Mouse (Mus musculus) layer of hippocampus, postnatal 10 days (tissue): Measurements from ENCODE around the gene Fgfr2. TPM values are rescaled to one million over a fixed set of nuclear protein-coding genes. Genes with fewer than 3 reads are reported as not detected.

Experiments
- DNase-seq, 2 experiments: peaks; one replicate each; pipeline ENCODE4 v3.0.0; 2021; ENCODE audit warnings: low spot score in 2 of 2
- total RNA-seq, 2 experiments: library from RNA; stranded (reverse); gene quantifications; 2 replicates each; pipeline ENCODE4 v1.2.3; 2021

The Fgfr2 gene
- total RNA-seq, 2 experiments from 2014 or later = 35.6 to 48.3 TPM

- no peak for DNase-seq
These were observed 2814.0 kb downstream of the Fgfr2 start for GRCm38 (mm10) chr7:130309180-130309579.

DNA sequence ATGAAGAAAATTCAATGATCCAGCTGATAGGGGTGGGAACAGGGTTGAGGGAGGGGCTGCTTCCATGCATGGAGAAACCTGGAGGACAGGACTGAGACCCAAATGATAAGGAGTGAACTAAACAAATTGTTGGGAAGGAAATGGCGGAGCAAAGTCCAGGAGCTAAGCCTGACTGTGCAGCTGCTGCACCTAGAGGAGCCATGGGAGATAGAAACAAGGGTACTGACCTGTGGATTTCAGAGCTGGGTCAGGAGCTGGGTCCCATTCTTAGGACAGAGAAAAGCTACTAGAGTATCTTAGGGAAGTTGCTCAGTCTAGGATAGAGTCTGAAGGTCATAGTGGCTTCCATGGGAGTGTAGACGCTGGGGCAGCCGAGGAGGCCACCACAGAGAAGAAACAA is 2816.1 kb downstream of the Fgfr2 start:
- DNase-seq = no peak

DNA sequence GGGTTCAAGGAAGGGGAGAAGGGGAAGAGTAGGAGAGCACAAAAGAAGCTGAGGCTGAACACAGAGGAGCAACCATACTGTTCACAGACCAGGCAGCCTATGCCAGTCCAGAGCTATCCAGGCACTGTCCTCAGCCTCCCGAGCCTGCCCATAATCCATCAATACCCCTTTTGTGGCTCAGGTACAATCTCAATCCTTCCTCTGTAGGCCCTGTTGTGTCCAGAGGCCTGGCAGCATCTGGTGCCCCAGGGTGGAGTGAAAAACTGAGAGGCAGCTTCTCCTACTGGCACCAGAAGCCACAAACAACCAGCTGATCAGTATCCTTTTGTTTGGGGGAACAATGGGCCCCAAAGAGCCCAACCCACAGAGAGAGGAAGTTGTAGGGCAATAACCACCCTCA is 2818.5 kb downstream of the Fgfr2 start:
- no peak for DNase-seq

- DNase-seq = no peak
These were observed 2819.7 kb downstream of the Fgfr2 start for GRCm38 (mm10) chr7:130303464-130303863.

GRCm38 (mm10) chr7:130300606-130301005 is 2822.5 kb downstream of the Fgfr2 start:
- DNase-seq = no peak

GRCm38 (mm10) chr7:130298926-130299594 is 2824.1 kb downstream of the Fgfr2 start:
- no peak for DNase-seq

DNA sequence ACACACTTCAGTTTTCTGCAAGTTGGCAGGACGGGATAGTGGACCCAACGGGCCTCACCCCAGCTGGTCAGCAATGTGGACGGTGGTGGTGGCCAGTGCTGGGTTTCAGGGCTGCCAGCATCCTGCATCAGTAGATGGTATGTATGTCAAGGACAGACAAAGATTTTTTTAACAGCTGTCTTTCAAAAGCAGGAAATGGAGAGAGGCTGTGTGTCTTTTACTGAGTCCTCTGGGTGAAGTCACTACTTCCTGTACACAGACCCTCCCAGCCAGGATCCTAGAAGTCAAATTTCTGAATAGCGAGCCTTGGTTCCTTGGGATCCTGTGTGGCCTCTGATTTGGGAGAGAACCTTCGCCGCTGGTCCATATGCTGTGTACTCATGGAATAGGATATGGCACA is 2832.0 kb downstream of the Fgfr2 start:
- no peak for DNase-seq

DNA sequence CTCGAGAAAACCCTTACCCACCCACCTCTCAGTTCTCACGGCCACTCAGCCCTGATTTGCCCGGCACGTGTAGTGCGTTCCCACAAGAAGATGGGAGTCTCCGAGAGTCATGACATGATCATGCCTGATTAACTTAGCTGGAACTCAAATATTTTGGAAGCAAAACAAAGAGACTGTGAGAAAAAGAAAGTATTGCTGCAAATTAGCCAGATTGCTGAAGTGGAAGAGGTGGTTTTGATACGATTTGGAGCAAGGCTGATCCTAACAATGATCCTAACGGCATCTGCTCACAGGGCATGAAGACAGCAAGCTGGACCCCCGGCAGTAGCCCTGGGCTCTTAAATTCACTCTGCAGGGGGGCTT is 2833.7 kb downstream of the Fgfr2 start:
- DNase-seq = no peak

DNA sequence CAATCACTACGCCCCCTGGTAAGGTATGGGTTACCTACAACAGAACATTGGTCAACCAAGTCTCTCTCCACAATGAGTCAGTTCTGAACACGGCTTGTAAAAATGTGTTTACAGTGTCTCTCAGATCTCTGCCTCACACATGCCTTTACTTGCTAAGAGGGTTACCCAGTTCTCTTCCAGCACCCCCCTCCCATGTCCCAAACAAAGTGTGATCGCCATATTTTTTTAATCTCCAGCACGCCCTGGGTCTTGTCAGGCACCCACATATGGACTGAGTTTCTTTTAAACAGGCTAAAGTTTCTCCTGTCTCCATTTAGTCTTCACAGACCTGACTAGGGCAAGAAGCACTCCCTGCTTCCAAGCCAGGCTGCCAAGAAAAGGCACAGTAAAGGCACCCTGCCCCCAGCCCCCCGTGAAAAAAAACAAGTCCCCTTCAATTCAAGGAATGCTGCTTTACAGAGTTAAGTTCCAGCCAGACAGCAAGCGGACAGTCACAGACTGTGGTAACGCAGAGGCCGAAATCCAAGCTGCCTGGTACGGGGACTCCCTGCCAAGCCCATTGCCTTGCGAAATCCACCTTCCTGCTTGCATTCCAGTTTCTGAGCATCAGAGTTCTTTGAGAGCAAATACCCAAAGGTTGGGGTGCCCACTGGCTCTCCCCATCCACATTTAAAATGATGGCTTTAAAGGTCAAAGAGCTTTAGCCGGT is 2834.3 kb downstream of the Fgfr2 start:
- peak in 1 of 2 experiments; percentile 20 for DNase-seq

DNA sequence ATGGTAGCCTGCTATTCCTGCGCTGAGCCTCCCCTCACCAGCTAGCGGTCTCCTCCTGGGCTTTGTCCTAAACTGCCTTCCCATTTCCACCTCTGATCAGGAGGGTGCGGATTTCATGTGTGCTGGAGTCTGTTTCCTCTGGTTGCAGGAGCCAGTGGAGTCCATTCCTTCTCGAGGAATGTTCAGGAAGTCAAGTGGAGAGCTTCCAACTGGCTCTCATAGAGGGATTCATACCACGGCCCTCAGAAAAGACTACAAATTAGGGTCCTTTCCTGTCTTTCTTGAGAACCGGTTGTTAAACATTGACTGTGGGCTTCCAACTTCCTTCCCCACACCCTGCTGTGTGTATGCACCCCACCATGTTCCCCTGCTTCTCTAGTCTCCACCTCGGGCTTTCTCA is 2834.9 kb downstream of the Fgfr2 start:
- DNase-seq = no peak

GRCm38 (mm10) chr7:130278738-130279705 is 2844.1 kb downstream of the Fgfr2 start:
- DNase-seq = no peak

DNA sequence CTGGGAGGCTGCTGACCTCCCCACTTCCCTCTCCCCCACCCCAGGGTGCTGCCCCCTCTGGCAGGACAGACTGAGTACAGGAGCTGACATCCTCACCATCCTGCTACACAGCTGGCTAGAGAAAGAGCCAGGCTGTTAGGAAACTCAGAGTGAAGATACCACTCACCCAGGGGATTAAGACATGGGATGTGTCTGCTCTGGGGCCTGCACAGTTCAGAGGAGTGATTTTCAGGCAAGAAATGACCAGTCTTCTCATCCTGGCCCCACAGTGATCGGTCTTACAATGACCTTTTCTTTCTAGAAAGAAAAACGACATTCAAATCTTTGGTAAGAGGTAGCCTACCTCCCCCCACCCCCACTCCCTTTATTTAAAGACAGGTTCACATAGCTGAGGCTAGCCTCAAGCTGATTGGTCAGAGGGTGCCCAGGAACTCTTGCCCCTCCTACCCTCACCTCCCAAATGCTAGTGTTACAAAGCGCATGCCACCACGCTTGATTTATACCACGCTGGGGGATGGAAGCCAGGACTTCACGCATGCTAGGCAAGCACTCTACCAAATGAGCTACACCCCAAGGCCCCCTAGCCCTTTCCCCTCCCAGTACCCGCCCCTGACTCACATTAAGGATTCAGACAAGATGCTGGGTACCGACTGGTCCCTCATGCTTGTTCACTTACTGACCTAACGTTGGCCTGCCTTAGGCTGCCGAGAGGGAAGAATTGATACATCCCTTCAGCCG is 2845.0 kb downstream of the Fgfr2 start:
- DNase-seq = no peak

GRCm38 (mm10) chr7:130273265-130273664 is 2849.9 kb downstream of the Fgfr2 start:
- DNase-seq = peak; percentile 76 to 84

- no peak for DNase-seq
These were observed 2852.3 kb downstream of the Fgfr2 start for GRCm38 (mm10) chr7:130270807-130271206.

DNA sequence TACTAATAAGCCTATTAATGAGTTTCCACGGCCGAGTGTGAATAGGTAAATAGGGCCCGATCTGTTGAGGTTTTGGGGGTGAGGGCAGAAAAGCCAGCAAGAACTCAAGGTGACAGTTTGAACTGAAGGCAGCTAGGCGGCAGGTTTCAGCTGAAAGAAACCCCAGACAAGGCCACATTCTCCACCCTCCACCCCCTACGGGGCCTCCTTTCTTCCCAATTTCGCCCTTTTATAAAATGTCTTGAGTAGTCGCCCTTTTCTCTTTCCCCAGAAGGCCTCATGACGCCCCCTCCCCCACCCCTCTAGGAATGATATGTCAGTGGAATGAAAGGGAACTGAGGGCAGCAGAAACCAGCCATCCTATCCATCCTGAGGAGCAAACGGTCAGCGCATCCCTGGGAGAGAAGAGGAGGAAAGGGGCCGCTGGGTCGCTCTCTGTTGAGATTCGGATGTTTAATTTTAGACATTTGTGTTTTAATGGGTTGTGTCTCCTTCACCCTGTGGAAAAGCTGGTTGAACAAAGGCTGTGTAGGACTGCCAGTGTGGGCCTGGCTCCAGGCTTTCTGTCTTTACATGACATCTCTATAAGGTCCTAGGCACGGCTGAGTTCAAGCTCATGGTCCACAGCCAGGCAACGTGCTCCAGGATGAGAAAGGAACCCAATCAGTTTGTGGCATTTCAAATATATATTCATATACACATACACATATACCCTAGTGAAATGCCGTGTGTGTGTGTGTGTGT is 2853.9 kb downstream of the Fgfr2 start:
- DNase-seq = no peak

DNA sequence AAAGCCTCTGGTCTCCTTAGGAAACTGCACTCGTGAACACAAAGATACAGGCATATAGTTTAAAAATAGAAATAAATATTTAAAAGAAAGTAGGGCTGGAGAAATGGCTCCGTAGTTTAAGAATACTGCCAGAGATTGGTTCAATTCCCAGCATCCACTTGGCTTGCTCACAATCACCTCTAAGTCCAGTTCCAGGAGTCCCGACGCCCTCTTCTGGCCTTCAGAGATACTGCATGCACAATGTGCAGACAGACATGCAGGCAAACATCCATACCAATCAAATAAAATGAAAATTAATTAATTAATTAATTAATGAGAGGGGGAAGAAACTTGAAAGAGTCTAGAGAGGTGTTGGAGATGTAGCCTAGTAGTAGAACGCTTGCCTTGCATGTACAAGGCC is 2856.1 kb downstream of the Fgfr2 start:
- DNase-seq = peak in 1 of 2 experiments; percentile 27

GRCm38 (mm10) chr7:130266166-130266490 is 2857.0 kb downstream of the Fgfr2 start:
- DNase-seq = peak; percentile 46 to 72

DNA sequence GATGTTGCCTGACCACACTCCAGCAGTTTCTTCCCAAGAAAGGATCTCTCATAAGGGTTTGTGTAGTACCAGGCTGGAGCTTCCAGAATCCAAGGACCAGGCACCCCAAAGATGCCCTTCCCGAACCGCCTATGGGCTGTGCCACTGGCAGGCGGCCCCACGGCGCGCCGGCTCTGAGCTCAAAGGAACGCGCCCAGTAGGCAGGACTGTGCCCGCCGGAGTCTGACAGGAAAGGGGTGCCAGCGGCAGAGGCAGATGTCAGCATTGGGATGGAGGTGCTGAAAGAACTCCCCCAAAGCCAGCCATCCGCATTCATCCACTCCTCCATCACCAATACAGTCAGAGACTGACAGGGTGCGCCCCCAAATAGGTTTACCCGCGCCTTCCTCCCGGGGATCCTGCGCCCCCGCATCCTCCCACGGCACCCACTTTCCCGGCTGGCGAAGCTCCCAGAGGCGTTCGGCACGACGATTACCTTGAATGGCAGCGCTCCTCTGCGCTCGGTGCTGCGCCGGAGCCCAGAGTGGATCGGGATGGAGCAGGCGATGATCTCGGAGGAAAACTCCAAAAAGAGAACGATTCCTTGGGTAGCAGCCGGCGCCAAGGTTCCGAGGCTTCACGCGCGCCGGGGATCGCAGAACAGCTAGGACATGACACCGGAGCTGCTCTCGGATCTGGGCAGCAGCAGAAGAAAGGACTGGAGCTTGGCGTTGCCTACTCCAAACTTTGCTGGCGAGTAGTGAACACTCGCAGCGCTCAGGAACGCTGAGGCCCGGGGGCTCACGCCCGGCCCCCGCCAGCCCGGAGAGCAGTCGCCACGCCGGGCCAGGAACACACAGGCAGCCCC is 2857.6 kb downstream of the Fgfr2 start:
- DNase-seq = peak; percentile 54 to 66

DNA sequence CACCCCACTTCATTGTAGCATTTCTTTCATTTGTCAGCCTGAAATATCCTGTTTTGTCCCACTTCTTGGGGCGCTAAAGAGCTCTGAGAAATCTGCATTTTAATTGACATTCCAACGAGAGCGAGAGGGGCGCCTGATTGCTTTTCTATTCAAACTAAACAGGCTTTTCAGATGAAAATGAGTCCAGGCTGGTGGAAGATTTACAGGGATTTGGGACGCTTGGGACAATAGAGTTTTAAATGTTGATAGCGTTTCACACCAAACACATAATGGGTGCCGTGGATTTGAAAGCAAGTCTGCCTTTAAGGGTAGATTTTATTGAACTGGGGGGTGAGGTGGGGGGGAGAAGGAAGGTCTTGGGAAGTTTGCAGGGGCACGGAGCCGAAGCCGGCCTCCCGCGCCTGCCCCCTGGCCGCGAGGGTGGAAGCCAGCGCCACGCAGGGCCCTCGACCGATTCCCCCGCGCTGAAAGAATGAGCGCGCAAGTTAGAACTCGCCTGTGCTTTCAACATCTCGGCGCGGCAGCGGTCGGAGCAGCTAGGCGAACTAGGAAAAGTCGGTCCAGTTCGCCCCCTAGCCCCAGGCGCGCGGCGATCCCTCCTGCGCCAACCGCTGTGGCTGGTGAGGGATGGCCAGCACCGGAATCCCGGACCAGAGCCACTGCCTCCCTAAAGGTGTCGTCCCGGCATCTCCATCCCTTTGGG is 2858.4 kb downstream of the Fgfr2 start:
- DNase-seq = peak in 1 of 2 experiments; percentile 22
